Mouse (Mus musculus) brain, embryonic 14.5 days (tissue): Measurements from ENCODE around the gene Slc39a12. TPM values are rescaled to one million over a fixed set of nuclear protein-coding genes. Genes with fewer than 3 reads are reported as not detected.

Experiments
- DNase-seq: peaks from one replicate; pipeline ENCODE4 v3.0.0-alpha.2; 2011; ENCODE audit warnings: low read depth
- CTCF ChIP-seq: fragments of 200-500 bp; IDR thresholded peaks from 2 replicates; pipeline ENCODE4 v1.5.1; 2012; ENCODE audit warnings: inconsistent platforms, mild to moderate bottlenecking, moderate library complexity, borderline replicate concordance; ENCODE audit not compliant: insufficient read depth, insufficient read length; ENCODE audit errors: extremely low read depth
- POLR2A ChIP-seq: fragments of 200-500 bp; IDR thresholded peaks from 2 replicates; pipeline ENCODE4 v1.6.1; 2012; ENCODE audit warnings: mild to moderate bottlenecking, inconsistent platforms, borderline replicate concordance; ENCODE audit not compliant: poor library complexity, insufficient read depth, insufficient read length, severe bottlenecking; ENCODE audit errors: extremely low read depth
- polyA plus RNA-seq: library from polyadenylated mRNA; depleted of rRNA; stranded (reverse); fragments of >200 nt; gene quantifications from 2 replicates; pipeline ENCODE4 v1.2.3, GENCODE M21; 2012; rRNA removed

Gene Slc39a12
- polyA plus RNA-seq, 1 experiment, result 3.2 TPM

DNA sequence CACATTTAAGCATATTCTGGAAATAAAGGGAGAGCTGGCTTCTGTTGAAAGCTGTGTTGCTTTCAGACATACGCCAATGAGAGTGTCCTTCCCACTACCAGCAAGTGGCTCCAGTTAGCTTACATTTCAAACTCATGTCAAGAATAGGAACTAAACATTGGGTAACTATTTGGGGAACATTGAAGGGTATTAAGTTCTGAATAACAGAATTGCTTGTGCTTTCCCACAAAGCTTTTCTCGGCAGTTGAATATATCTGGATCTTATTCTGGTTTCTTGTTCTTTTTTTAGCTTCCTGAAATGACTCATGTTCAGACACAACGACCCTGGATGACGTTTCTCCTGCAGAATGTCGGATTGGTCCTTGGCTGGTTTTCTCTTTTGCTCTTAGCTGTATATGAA, 106.0 kb downstream of the Slc39a12 start:
- no peak for TF ChIP-seq CTCF
- no peak for TF ChIP-seq POLR2A

DNA sequence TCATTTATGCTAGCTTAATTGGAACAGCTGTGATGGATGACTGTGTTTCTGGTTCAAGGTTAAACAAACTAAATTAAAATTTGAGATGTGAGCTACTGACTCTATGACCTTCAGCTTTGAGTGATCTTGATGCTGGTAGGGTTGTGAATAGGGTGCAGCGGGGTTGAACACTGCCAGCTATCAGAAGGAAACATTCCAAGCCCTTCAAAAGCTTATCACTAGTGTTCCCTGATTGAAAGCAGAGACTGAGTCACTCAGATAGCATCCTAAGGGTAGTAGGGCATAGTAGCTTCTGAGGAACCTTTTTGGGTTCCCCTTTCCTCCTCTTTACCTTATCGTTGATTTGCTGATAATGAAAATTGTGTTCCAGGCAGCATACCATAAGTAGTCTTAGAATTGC, 108.0 kb downstream of the Slc39a12 start:
- TF ChIP-seq POLR2A (no peak), CTCF (no peak)
- DNase-seq, result no peak

More for the DNA sequence above, 106.0 kb downstream of the Slc39a12 start:
- DNase-seq, result no peak

DNA sequence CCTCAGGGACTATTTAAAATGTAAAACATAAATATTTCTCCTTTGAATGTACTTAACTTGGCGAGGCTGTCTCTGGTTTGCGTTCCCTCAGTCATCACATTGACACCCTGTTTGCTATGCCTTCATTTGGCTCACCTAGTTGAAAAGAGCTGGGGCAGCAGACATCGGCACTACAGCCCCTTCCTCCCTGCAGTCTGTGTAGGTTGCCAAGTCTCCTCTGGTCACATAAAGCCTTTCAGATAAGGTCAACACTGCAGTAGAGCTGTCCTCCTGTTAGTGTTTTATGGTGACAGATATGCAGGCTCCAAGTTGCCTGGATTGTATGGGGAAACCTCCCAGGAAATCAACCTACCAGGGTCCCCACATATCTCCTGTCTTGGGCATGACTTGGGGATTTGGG, 114.4 kb downstream of the Slc39a12 start:
- DNase-seq, result no peak
- TF ChIP-seq POLR2A, result no peak
- TF ChIP-seq CTCF, result no peak

DNA sequence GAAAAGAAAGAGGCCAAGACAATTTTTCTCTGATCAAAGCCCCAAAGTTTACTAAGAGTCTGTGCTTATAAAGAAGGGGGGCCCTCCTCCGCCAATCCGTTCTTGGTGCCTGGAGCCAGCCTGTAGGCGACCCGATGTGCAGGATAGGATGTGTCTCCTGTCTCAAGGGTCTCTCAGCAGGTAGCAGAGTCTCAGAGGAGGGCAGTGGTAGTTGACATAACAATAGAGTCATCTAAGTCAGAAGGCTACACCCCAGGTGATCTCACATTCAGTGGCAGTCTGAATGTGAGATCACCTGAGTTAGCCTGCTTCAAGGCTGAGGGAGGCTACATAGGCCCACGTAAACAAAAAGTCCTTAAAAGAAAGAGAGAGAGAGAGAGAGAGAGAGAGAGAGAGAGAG, 130.1 kb downstream of the Slc39a12 start:
- no peak for TF ChIP-seq POLR2A
- TF ChIP-seq CTCF, result no peak

DNA sequence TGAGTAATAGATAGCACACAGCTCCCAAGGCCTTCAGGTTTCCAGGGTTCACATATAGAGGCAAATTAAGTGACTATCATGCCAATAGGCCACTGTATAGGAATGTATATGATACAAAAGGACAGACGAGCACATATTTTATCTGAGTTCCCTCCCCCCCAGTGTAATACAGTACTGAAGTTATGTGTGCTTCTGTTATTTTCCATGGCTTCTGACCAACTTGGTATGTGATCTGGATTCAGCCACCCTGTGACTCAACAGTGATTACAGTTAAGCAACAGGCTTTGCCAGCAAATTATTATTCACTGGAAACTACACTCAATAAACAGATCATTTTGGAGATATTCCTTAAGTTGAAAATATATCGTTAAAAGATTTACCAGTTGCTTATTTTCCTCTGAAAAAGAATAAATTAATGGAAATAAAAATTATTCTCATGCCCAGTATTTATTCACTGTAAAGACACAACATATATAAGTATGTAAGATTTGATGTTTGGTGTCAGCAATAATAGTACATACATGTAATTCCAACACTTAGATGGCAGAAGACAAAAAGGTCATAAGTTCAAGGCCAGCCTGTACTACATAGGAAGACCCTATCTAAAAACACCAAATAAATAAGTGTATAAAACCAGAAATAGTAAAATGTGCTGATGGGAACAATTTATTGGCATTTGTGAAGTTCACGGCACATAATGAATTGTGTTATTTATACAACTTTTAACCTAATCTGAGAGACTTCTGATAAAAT, 146.4 kb downstream of the Slc39a12 start:
- TF ChIP-seq POLR2A (no peak), CTCF (no peak)
- DNase-seq, result peak; percentile 4

More for the DNA sequence above, 130.1 kb downstream of the Slc39a12 start:
- no peak for DNase-seq

DNA sequence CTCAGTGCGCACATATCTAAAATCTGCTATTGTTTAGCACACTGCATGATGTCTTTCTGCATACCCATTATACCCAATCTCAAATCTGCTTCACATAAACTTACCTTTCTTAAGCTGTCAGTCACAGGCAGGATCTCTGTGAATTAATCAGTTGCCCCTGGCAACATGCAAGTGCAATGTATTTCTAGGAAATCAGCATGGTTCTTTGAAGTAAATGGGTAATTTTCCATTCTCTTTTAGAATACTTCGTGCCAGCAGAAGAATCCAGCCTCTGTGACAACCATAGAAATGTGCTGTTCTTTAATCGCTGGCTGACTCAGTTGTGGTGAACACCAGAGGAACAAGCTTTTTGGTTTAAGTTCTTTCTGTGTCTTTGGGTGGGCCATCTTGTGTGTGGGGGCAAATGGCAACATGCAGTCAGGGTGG, 147.1 kb downstream of the Slc39a12 start:
- peak; percentile 91 for DNase-seq
- TF ChIP-seq CTCF (no peak), POLR2A (no peak)

DNA sequence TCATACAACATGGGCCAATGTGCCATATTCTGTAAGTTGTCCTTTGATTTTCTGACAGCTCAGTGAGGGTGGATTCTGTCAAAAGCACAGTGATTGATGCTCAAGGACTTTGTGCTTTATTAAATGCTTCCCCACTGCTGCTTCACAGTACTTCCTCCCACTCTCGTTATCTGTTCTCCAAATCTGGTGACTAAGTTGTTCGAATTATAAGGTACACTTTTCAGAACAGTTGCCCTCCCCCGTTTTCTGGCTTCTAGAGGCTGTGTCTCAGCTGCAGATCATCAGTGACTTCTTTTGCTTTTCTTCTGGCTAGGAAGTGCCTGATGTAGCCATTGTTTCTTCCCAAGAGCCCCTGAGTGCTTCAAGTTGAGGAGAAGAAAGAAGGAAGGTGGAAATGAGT, 149.7 kb downstream of the Slc39a12 start:
- no peak for DNase-seq
- TF ChIP-seq CTCF (no peak), POLR2A (no peak)

DNA sequence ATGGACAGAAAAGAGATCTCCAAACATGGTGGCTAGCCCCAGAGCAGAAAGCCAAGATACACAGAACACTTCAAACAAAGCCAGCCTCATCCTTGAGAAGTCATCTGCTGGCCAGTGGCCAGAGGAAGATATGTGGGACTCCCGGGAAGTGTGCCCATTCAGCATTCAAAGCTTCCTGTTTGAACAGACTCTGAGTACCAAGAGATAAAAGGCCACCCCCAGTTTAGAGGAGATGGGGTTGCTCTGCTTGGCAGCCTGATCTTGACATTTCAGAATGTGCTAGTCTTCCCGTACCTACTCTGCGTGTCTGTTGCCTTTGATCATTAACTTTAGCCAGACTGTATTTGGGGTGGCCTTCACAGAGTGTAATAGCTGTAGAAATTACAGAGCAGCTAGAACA, 155.2 kb downstream of the Slc39a12 start:
- TF ChIP-seq POLR2A, result no peak
- no peak for TF ChIP-seq CTCF

DNA sequence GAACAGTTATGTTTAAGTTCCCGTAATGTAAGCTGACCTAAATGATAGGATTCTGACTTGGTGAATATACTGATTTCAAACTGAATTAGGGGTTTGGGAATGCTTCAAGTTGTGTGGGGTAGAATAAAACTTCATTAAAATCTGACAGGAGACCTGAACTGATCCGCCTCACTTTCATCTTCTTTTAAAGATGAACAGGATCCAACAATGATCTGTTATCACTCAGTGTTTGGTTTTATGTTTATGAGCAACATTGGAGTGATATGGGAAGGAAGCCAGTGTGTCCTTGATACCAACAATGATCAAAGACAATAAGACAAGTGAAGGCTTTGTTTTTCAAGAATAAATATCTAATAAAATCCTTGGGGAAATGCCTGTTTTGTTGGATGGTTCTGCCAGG, 155.7 kb downstream of the Slc39a12 start:
- no peak for DNase-seq
- TF ChIP-seq POLR2A (no peak), CTCF (no peak)

More for the DNA sequence above, 155.2 kb downstream of the Slc39a12 start:
- peak; percentile 31 for DNase-seq

Other genes with a start within 250 kb of the Slc39a12 start
- gene Tmem236, start 213.8 kb upstream of the Slc39a12 start, polyA plus RNA-seq, result 0.14 TPM in 2 replicates
- 3.2 and 5.1 TPM in 2 replicates for gene Mrc1, start 158.9 kb upstream of the Slc39a12 start, polyA plus RNA-seq
- gene Cacnb2, start 214.8 kb downstream of the Slc39a12 start, polyA plus RNA-seq, result 8.0 and 12.5 TPM in 2 replicates